Mouse (Mus musculus) heart, postnatal 0 days (tissue): ENCODE data around the gene Wwox.

Source experiments
- CTCF ChIP-seq: IDR thresholded peaks from 2 replicates; pipeline ENCODE4 v1.5.1; 2016; ENCODE audit warnings: antibody characterized with exemption, control low read depth, low read depth
- EP300 ChIP-seq: IDR thresholded peaks from 2 replicates; pipeline ENCODE4 v1.6.1; 2016; ENCODE audit warnings: antibody characterized with exemption, low read depth

- TF ChIP-seq EP300: no peak
- no peak for TF ChIP-seq CTCF
Measured at GRCm38 (mm10) chr8:115185431-115185964, 746.0 kb downstream of the Wwox start.
